Mouse (Mus musculus): ENCODE measurements around the gene Prdm16. TPM values are rescaled to one million over a fixed set of nuclear protein-coding genes. Genes with fewer than 3 reads are reported as not detected.

Prdm16 gene
- polyA plus RNA-seq, 1 experiment from 2014 or later = 19.4 TPM

GRCm38 (mm10) chr4:154390333-154391080 lies 246.2 kb downstream of the Prdm16 start:
- DNase-seq (peak; percentile 76), ATAC-seq (ENCODE audit: insufficient read depth) (peak; percentile 61)
- peak overlapping the region; percentile 26 for H3K9ac ChIP-seq
- H3K36me3 ChIP-seq (ENCODE audit: insufficient read depth) = no peaks in the 10 kb centered on the region
- TF ChIP-seq CTCF (IDR thresholded peaks at IDR 0.05; ENCODE audit: low read depth) = 0 out of 2 replicates have a peak, but pooled peaks have one; percentile 14
- peaks cover 23% of the 10 kb centered on the region for H3K4me1 ChIP-seq (ENCODE audit: insufficient read depth)
- no peaks in the 10 kb centered on the region for H3K27me3 ChIP-seq (ENCODE audit: insufficient read depth, low read length)
- H3K27ac ChIP-seq (ENCODE audit: low read depth) = peak overlapping the region; percentile 67
- no peak overlapping the region for H3K4me3 ChIP-seq (ENCODE audit: low read depth, low read length)
- H3K9me3 ChIP-seq (ENCODE audit: low read depth, low read length) = no peaks in the 10 kb centered on the region
- WGBS = 16% methylated on average over 20 of the region's 20 CpGs
- H3K4me2 ChIP-seq = peak overlapping the region; percentile 31; the same call in 1 of the 2 replicates

GRCm38 (mm10) chr4:154389641-154390040 lies 247.0 kb downstream of the Prdm16 start:
- H3K27me3 ChIP-seq (ENCODE audit: insufficient read depth, low read length) = no peaks in the 10 kb centered on the region
- no peak overlapping the region for H3K4me2 ChIP-seq
- H3K9ac ChIP-seq = no peak overlapping the region
- peak overlapping the region; percentile 67; the same call in 1 of the 2 replicates for H3K27ac ChIP-seq (ENCODE audit: low read depth)
- peaks cover 24% of the 10 kb centered on the region for H3K4me1 ChIP-seq (ENCODE audit: insufficient read depth)
- ATAC-seq (ENCODE audit: insufficient read depth) (no peak), DNase-seq (no peak)
- no peak overlapping the region for H3K4me3 ChIP-seq (ENCODE audit: low read depth, low read length)
- TF ChIP-seq CTCF (IDR thresholded peaks at IDR 0.05; ENCODE audit: low read depth) = no peak
- 82% methylated on average over 2 of the region's 2 CpGs for WGBS
- no peaks in the 10 kb centered on the region for H3K36me3 ChIP-seq (ENCODE audit: insufficient read depth)
- H3K9me3 ChIP-seq (ENCODE audit: low read depth, low read length) = no peaks in the 10 kb centered on the region

DNA sequence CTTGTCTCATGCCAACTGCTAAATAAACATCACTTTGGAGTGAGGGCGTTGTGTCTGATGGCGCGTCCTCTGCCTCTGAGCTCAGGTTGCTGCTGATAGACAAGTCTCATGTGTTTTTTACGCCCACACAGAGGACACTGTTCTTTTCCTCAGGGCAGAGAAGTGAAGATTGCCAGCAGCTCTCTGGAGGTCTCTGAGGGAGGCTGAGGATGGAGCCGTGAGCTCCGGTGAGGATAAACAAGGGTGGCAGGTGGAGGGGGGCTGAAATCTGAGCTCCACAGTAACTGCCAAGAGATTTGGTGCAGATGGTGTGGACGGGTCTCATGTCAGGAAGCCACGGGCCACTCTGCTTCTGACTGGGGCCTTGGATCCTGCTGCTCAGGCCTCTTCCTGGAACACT lies 249.9 kb downstream of the Prdm16 start:
- Histone ChIP-seq H3K4me3 (ENCODE audit: low read depth, low read length) (no peak overlapping the region), H3K27ac (ENCODE audit: low read depth) (peak overlapping the region; percentile 27; the same call in 1 of the 2 replicates), H3K9ac (peak overlapping the region; percentile 31; the same call in 1 of the 2 replicates), H3K27me3 (ENCODE audit: insufficient read depth, low read length) (no peaks in the 10 kb centered on the region), H3K4me1 (ENCODE audit: insufficient read depth) (peaks cover 24% of the 10 kb centered on the region), H3K36me3 (ENCODE audit: insufficient read depth) (no peaks in the 10 kb centered on the region), H3K9me3 (ENCODE audit: low read depth, low read length) (no peaks in the 10 kb centered on the region), H3K4me2 (no peak overlapping the region)
- WGBS = 23% methylated on average over 8 of the region's 8 CpGs
- ATAC-seq (ENCODE audit: insufficient read depth) (no peak), DNase-seq (no peak)
- no peak for TF ChIP-seq CTCF (IDR thresholded peaks at IDR 0.05; ENCODE audit: low read depth)

DNA sequence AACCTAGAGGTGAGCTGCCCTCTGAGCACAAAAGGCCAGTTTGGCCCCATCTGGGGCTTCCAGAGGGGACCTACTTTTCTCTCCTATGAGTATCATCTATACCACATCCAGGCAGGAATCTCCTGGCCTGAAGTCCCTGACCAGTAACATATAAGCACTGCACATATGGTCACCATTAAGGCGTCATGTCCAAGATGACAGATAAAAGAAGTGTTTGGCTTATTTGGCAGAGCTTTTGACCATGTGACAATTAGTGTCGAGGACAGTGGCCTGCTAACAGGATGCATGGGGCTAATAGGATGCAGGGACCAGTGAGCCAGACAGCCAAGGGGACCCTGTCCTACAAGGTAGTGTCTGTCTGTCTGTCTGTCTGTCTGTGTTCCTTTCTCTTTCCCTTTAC lies 250.8 kb downstream of the Prdm16 start:
- no peak overlapping the region for H3K4me2 ChIP-seq

GRCm38 (mm10) chr4:154385208-154385607 lies 251.5 kb downstream of the Prdm16 start:
- H3K9me3 ChIP-seq (ENCODE audit: low read depth, low read length) = no peaks in the 10 kb centered on the region
- H3K36me3 ChIP-seq (ENCODE audit: insufficient read depth) = no peaks in the 10 kb centered on the region
- H3K9ac ChIP-seq = no peak overlapping the region
- peaks cover 15% of the 10 kb centered on the region; the same call in 1 of the 2 replicates for H3K4me1 ChIP-seq (ENCODE audit: insufficient read depth)
- H3K27me3 ChIP-seq (ENCODE audit: insufficient read depth, low read length) = no peaks in the 10 kb centered on the region
- ATAC-seq (ENCODE audit: insufficient read depth) (peak; percentile 48), DNase-seq (peak; percentile 34)
- H3K27ac ChIP-seq (ENCODE audit: low read depth) = 0 out of 2 replicates have a peak overlapping the region, but pooled peaks have one; percentile 7
- 45% methylated on average over 8 of the region's 8 CpGs for WGBS
- no peak overlapping the region for H3K4me3 ChIP-seq (ENCODE audit: low read depth, low read length)
- no peak for TF ChIP-seq CTCF (IDR thresholded peaks at IDR 0.05; ENCODE audit: low read depth)
- H3K4me2 ChIP-seq = no peak overlapping the region

More for the DNA sequence above, 250.8 kb downstream of the Prdm16 start:
- ATAC-seq (ENCODE audit: insufficient read depth) = peak; percentile 29; the same call in 1 of the 2 replicates
- no peak overlapping the region for H3K27ac ChIP-seq (ENCODE audit: low read depth)
- 32% methylated on average over 2 of the region's 2 CpGs for WGBS
- no peak overlapping the region for H3K4me3 ChIP-seq (ENCODE audit: low read depth, low read length)
- no peaks in the 10 kb centered on the region for H3K36me3 ChIP-seq (ENCODE audit: insufficient read depth)
- H3K9ac ChIP-seq = no peak overlapping the region
- no peaks in the 10 kb centered on the region for H3K27me3 ChIP-seq (ENCODE audit: insufficient read depth, low read length)
- H3K9me3 ChIP-seq (ENCODE audit: low read depth, low read length) = no peaks in the 10 kb centered on the region
- no peak for TF ChIP-seq CTCF (IDR thresholded peaks at IDR 0.05; ENCODE audit: low read depth)
- peak; percentile 62 for DNase-seq
- peaks cover 22% of the 10 kb centered on the region for H3K4me1 ChIP-seq (ENCODE audit: insufficient read depth)

DNA sequence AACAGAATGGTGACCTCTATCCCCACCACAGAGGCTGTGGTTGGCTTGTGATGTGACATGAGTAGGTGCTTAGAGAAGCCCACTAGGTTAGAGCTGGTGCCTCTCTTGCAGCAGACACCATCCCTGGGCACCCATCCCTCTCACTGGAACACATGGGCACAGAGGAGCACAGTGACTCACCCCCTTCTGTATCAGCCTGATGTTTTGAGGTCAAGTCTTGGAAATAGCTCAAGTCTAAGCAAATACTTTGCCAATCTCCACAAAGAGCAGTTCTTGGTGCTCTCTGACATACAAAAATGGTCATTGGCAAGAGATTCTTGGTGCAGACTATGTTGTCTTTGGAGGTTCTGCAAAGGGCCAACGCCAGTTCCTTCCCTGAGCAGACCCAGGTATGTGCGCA lies 257.8 kb downstream of the Prdm16 start:
- 92% methylated on average over 2 of the region's 2 CpGs for WGBS
- no peaks in the 10 kb centered on the region for H3K9me3 ChIP-seq (ENCODE audit: low read depth, low read length)
- H3K36me3 ChIP-seq (ENCODE audit: insufficient read depth) = no peaks in the 10 kb centered on the region
- H3K27ac ChIP-seq (ENCODE audit: low read depth) = no peak overlapping the region
- no peak overlapping the region for H3K9ac ChIP-seq
- H3K4me1 ChIP-seq (ENCODE audit: insufficient read depth) = no peaks in the 10 kb centered on the region
- no peak for TF ChIP-seq CTCF (IDR thresholded peaks at IDR 0.05; ENCODE audit: low read depth)
- DNase-seq = no peak
- no peaks in the 10 kb centered on the region for H3K27me3 ChIP-seq (ENCODE audit: insufficient read depth, low read length)
- H3K4me2 ChIP-seq = no peak overlapping the region
- ATAC-seq (ENCODE audit: insufficient read depth) = no peak
- H3K4me3 ChIP-seq (ENCODE audit: low read depth, low read length) = no peak overlapping the region

- no peaks in the 10 kb centered on the region for H3K9me3 ChIP-seq (ENCODE audit: low read depth, low read length)
- no peak overlapping the region for H3K4me3 ChIP-seq (ENCODE audit: low read depth, low read length)
- 0 out of 2 replicates have a peak, but pooled peaks cover 3% of the 10 kb centered on the region for H3K4me1 ChIP-seq (ENCODE audit: insufficient read depth)
- H3K36me3 ChIP-seq (ENCODE audit: insufficient read depth) = no peaks in the 10 kb centered on the region
- TF ChIP-seq CTCF (IDR thresholded peaks at IDR 0.05; ENCODE audit: low read depth) = no peak
- DNase-seq (no peak), ATAC-seq (ENCODE audit: insufficient read depth) (no peak)
- no peak overlapping the region for H3K9ac ChIP-seq
- WGBS = 72% methylated on average over 10 of the region's 10 CpGs
- no peaks in the 10 kb centered on the region for H3K27me3 ChIP-seq (ENCODE audit: insufficient read depth, low read length)
- no peak overlapping the region for H3K4me2 ChIP-seq
- no peak overlapping the region for H3K27ac ChIP-seq (ENCODE audit: low read depth)
Measured at GRCm38 (mm10) chr4:154375939-154376625, 260.6 kb downstream of the Prdm16 start.
